Mouse (Mus musculus): ENCODE data around the gene Tmem63b. TPM values are rescaled to one million over a fixed set of nuclear protein-coding genes. Genes with fewer than 3 reads are reported as not detected.

Tmem63b gene
- polyA plus RNA-seq, 1 experiment from 2014 or later, result 88.2 TPM

DNA sequence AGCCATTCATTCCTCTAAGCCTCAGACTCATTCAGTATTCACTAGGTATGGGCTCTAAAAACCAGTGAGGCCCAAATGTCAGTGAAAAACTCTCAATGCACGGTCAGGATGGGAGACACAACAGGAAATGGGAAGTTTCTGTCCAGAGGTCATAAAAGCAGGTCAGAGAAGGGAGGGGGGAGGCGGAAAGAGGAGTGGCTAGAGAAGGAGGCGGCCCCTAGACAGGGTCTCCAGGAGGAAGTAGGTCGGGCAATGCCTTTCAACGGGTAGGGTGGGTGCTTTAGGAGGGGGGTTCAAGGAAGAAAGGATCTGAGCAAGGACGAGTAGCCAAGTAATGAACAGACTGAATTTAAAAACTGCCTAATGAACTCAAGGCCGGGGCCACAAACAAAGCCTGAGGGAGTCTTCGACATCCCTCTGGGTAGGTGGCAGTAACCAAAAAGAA is 67.7 kb downstream of the Tmem63b start:
- no peaks in the 10 kb centered on the region for H3K9me3 ChIP-seq (ENCODE audit: low read length)
- H3K4me1 ChIP-seq (ENCODE audit: insufficient read depth, low read depth, low read length), result no peaks in the 10 kb centered on the region; the same call in 1 of the 2 replicates
- no peaks in the 10 kb centered on the region for H3K36me3 ChIP-seq (ENCODE audit: insufficient read depth, low read length)
- no peak overlapping the region for H3K4me3 ChIP-seq (ENCODE audit: low read depth, low read length)
- peak overlapping the region; percentile 55 for H3K27ac ChIP-seq (ENCODE audit: low read length)
- whole genome bisulfite sequencing, result 19% methylated on average over 8 of the region's 8 CpGs
- TF ChIP-seq CTCF (IDR thresholded peaks at IDR 0.05) (no peak), EP300 (IDR thresholded peaks at IDR 0.05) (no peak)
- DNase-seq (ENCODE audit: low spot score), result peak; percentile 62
- H3K9ac ChIP-seq (replicated peaks; ENCODE audit: low read depth), result 0 out of 2 replicates have a peak overlapping the region, but pooled peaks have one; percentile 3
- H3K27me3 ChIP-seq (replicated peaks; ENCODE audit: insufficient read depth, low read length), result no peaks in the 10 kb centered on the region
- peak overlapping the region; percentile 32 for H3K4me2 ChIP-seq (replicated peaks; ENCODE audit: low read depth, low read length)
- peak; percentile 91 for ATAC-seq

DNA sequence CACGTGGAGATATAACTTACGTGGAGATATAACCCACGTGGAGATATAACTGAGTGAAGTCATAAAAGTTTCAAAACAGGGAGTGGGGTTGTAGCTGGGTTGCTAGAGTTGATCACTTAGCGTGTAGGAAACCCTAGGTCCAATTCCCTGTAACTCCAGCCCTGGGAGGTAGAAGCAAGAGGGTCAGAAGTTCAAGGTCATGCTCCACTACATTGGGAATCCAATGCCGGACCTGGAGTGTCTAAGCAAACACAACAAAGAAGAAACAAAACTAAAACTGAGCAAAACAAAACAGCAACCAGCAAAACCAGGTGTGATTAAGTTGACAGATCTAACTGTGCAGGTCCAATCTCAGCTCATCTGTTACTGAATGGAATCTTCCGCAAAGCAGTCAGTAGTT is 69.0 kb downstream of the Tmem63b start:
- ATAC-seq, result no peak
- WGBS, result 86% methylated on average over 6 of the region's 6 CpGs

DNA sequence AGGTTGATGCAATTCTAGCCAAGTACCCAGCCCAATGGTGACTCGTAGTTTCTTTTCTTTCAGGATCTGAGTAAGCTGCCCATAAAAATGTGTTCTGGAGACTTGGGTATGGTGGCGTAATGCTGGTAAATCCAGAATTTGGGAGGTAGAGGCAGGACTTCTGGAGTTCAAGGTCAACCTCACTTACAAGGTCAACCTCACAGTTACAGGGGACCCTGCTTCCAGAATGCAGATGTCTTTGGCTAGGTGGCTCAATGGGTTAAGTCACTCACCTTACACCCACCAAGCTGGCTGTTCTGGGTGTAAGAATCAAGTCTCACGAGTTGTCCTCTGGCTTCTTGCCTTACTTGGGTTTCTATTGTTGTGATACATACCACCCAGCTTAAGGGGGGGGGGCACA is 70.0 kb downstream of the Tmem63b start:
- ATAC-seq (no peak), DNase-seq (ENCODE audit: low spot score) (no peak)
- no peak overlapping the region for H3K27ac ChIP-seq (ENCODE audit: low read length)
- H3K4me3 ChIP-seq (ENCODE audit: low read depth, low read length), result no peak overlapping the region
- no peaks in the 10 kb centered on the region for H3K9me3 ChIP-seq (ENCODE audit: low read length)
- H3K4me2 ChIP-seq (replicated peaks; ENCODE audit: low read depth, low read length), result no peak overlapping the region
- TF ChIP-seq EP300 (IDR thresholded peaks at IDR 0.05), result no peak
- TF ChIP-seq CTCF (IDR thresholded peaks at IDR 0.05), result no peak
- H3K36me3 ChIP-seq (ENCODE audit: insufficient read depth, low read length), result no peaks in the 10 kb centered on the region
- H3K27me3 ChIP-seq (replicated peaks; ENCODE audit: insufficient read depth, low read length), result no peaks in the 10 kb centered on the region
- H3K9ac ChIP-seq (replicated peaks; ENCODE audit: low read depth), result no peak overlapping the region
- WGBS, result 79% methylated on average over 3 of the region's 3 CpGs
- H3K4me1 ChIP-seq (ENCODE audit: insufficient read depth, low read depth, low read length), result no peaks in the 10 kb centered on the region; the same call in 1 of the 2 replicates

More for the DNA sequence above, 69.0 kb downstream of the Tmem63b start:
- TF ChIP-seq CTCF (IDR thresholded peaks at IDR 0.05) (no peak), EP300 (IDR thresholded peaks at IDR 0.05) (no peak)
- Histone ChIP-seq H3K4me1 (ENCODE audit: insufficient read depth, low read depth, low read length) (no peaks in the 10 kb centered on the region; the same call in 1 of the 2 replicates), H3K9me3 (ENCODE audit: low read length) (no peaks in the 10 kb centered on the region), H3K27me3 (replicated peaks; ENCODE audit: insufficient read depth, low read length) (no peaks in the 10 kb centered on the region), H3K9ac (replicated peaks; ENCODE audit: low read depth) (no peak overlapping the region), H3K4me2 (replicated peaks; ENCODE audit: low read depth, low read length) (no peak overlapping the region), H3K4me3 (ENCODE audit: low read depth, low read length) (no peak overlapping the region), H3K27ac (ENCODE audit: low read length) (no peak overlapping the region), H3K36me3 (ENCODE audit: insufficient read depth, low read length) (no peaks in the 10 kb centered on the region)
- DNase-seq (ENCODE audit: low spot score), result no peak

DNA sequence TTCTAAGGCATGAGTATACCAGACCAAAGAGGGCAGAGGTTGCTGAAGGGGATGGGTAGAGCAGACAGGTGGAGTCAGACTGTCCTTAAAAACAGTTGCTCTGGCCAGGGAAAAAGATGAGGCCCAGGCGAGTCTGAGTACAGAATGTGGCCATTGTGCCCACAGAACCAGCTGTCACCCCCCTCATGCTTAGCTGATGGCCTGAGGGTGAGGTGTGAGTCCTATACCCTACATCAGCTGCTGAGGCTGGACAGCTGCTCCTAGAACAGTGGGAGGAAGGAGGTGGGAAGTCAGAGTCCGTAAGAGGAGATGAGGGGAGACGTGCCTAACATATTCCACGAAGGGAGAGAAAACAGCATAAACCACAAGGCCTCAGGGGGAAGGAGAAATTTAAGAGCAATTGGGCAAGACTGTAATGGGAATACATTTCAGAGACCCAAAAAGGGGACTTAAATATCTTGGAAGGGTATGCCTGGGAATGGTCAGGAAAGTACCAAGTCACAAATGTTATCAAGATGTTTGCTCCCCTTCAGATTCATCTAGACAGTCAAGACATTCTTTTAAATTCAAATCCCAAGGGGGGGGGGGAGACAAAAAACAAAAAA is 70.6 kb downstream of the Tmem63b start:
- DNase-seq (ENCODE audit: low spot score) (no peak), ATAC-seq (no peak)
- H3K36me3 ChIP-seq (ENCODE audit: insufficient read depth, low read length), result no peaks in the 10 kb centered on the region
- no peaks in the 10 kb centered on the region for H3K27me3 ChIP-seq (replicated peaks; ENCODE audit: insufficient read depth, low read length)
- WGBS, result 51% methylated on average over 4 of the region's 4 CpGs
- H3K4me2 ChIP-seq (replicated peaks; ENCODE audit: low read depth, low read length), result no peak overlapping the region
- H3K9ac ChIP-seq (replicated peaks; ENCODE audit: low read depth), result no peak overlapping the region
- H3K4me1 ChIP-seq (ENCODE audit: insufficient read depth, low read depth, low read length), result no peaks in the 10 kb centered on the region; the same call in 1 of the 2 replicates
- no peak for TF ChIP-seq EP300 (IDR thresholded peaks at IDR 0.05)
- no peak for TF ChIP-seq CTCF (IDR thresholded peaks at IDR 0.05)
- H3K9me3 ChIP-seq (ENCODE audit: low read length), result no peaks in the 10 kb centered on the region
- no peak overlapping the region for H3K4me3 ChIP-seq (ENCODE audit: low read depth, low read length)
- no peak overlapping the region for H3K27ac ChIP-seq (ENCODE audit: low read length)

DNA sequence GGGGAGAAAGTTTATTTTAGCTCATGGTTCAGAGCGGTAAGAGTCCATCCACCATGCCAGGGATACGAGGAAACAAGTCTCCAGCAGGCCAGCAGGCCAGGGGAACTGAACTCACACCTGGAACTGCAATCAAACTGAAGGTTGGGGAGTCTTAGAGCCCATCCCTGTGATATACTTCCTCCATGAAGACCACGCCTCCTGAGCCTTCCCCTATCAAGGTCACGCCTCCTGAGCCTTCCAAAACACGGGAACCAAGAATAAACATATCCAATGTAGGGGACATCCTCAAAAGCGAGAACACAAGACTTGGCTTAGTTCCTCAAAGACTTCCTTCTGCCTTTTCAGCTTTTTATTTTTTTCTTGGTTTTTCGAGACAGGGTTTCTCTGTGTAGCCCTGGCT is 73.8 kb downstream of the Tmem63b start:
- H3K36me3 ChIP-seq (ENCODE audit: insufficient read depth, low read length), result no peaks in the 10 kb centered on the region
- H3K4me3 ChIP-seq (ENCODE audit: low read depth, low read length), result no peak overlapping the region
- TF ChIP-seq EP300 (IDR thresholded peaks at IDR 0.05), result no peak
- no peak for TF ChIP-seq CTCF (IDR thresholded peaks at IDR 0.05)
- no peak overlapping the region for H3K9ac ChIP-seq (replicated peaks; ENCODE audit: low read depth)
- no peaks in the 10 kb centered on the region for H3K4me1 ChIP-seq (ENCODE audit: insufficient read depth, low read depth, low read length)
- ATAC-seq (no peak), DNase-seq (ENCODE audit: low spot score) (peak; percentile 54)
- 68% methylated on average over 7 of the region's 7 CpGs for WGBS
- H3K27me3 ChIP-seq (replicated peaks; ENCODE audit: insufficient read depth, low read length), result no peaks in the 10 kb centered on the region
- no peak overlapping the region for H3K27ac ChIP-seq (ENCODE audit: low read length)
- no peaks in the 10 kb centered on the region for H3K9me3 ChIP-seq (ENCODE audit: low read length)
- H3K4me2 ChIP-seq (replicated peaks; ENCODE audit: low read depth, low read length), result no peak overlapping the region

DNA sequence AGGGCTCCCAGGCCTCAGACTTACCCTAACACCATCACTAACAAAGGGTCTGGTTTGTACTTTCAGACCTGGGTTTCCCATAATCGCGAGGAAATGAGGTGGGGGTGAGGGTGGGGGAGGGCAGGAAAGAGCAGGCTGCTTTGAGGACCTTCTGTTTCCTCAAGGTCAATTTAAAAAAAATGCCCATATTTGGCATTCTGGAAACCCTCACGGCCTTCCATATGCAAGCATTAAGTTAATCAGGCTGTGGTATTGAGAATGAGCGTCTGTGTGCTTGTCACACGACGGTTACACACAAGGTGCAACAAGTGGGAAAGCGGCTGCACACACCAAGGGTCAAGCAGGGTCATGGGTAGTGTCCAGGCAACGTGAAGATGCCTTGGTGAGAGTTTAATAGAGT is 74.7 kb downstream of the Tmem63b start:
- no peaks in the 10 kb centered on the region for H3K4me1 ChIP-seq (ENCODE audit: insufficient read depth, low read depth, low read length)
- H3K27ac ChIP-seq (ENCODE audit: low read length), result no peak overlapping the region
- no peak for DNase-seq (ENCODE audit: low spot score)
- ATAC-seq, result no peak
- TF ChIP-seq EP300 (IDR thresholded peaks at IDR 0.05), result no peak
- no peak for TF ChIP-seq CTCF (IDR thresholded peaks at IDR 0.05)
- no peaks in the 10 kb centered on the region for H3K9me3 ChIP-seq (ENCODE audit: low read length)
- H3K4me3 ChIP-seq (ENCODE audit: low read depth, low read length), result no peak overlapping the region
- no peaks in the 10 kb centered on the region for H3K27me3 ChIP-seq (replicated peaks; ENCODE audit: insufficient read depth, low read length)
- no peaks in the 10 kb centered on the region for H3K36me3 ChIP-seq (ENCODE audit: insufficient read depth, low read length)
- no peak overlapping the region for H3K9ac ChIP-seq (replicated peaks; ENCODE audit: low read depth)
- 64% methylated on average over 8 of the region's 8 CpGs for WGBS
- no peak overlapping the region for H3K4me2 ChIP-seq (replicated peaks; ENCODE audit: low read depth, low read length)

Other genes starting within 250 kb of the Tmem63b start
- 0.19 and 0.37 TPM in 2 replicates for gene Spats1, start 211.5 kb downstream of the Tmem63b start, polyA plus RNA-seq (2015; fragmentation: Nextera tagmentation; extraction: Ambion mirVana)
- gene Aars2, start 180.1 kb downstream of the Tmem63b start, polyA plus RNA-seq (2015; fragmentation: Nextera tagmentation; extraction: Ambion mirVana), result 5.9 and 6.0 TPM in 2 replicates
- gene Tcte1, start 163.5 kb downstream of the Tmem63b start, polyA plus RNA-seq (2015; fragmentation: Nextera tagmentation; extraction: Ambion mirVana), result 2.7 and 2.8 TPM in 2 replicates
- gene Tmem151b, start 137.2 kb downstream of the Tmem63b start, polyA plus RNA-seq (2015; fragmentation: Nextera tagmentation; extraction: Ambion mirVana), result 0.07 and 0.12 TPM in 2 replicates
- gene Nfkbie, start 131.2 kb downstream of the Tmem63b start, polyA plus RNA-seq (2015; fragmentation: Nextera tagmentation; extraction: Ambion mirVana), result 2.4 and 5.0 TPM in 2 replicates
- gene Slc35b2, start 123.0 kb downstream of the Tmem63b start, polyA plus RNA-seq (2015; fragmentation: Nextera tagmentation; extraction: Ambion mirVana), result 84.8 and 85.1 TPM in 2 replicates
- gene Hsp90ab1, start 113.6 kb downstream of the Tmem63b start, polyA plus RNA-seq (2015; fragmentation: Nextera tagmentation; extraction: Ambion mirVana), result 607 and 696 TPM in 2 replicates
- gene Slc29a1, start 87.3 kb downstream of the Tmem63b start, polyA plus RNA-seq (2015; fragmentation: Nextera tagmentation; extraction: Ambion mirVana), result 99.8 and 120 TPM in 2 replicates
- gene Mymx, start 84.8 kb downstream of the Tmem63b start, polyA plus RNA-seq (2015; fragmentation: Nextera tagmentation; extraction: Ambion mirVana), result not detected in 2 replicates
- 0.08 TPM in 1 of 2 replicates, not detected in the other for gene Capn11, start 27.6 kb downstream of the Tmem63b start, polyA plus RNA-seq (2015; fragmentation: Nextera tagmentation; extraction: Ambion mirVana)
- gene Mrpl14, start 583 bp downstream of the Tmem63b start, polyA plus RNA-seq (2015; fragmentation: Nextera tagmentation; extraction: Ambion mirVana), result 224 and 234 TPM in 2 replicates
- not detected in 2 replicates for gene 1600014C23Rik, start 46.9 kb upstream of the Tmem63b start, polyA plus RNA-seq (2015; fragmentation: Nextera tagmentation; extraction: Ambion mirVana)

Measured in lung, postnatal 0 days (tissue).